Mouse (Mus musculus) midbrain, embryonic 14.5 days (tissue): Measurements from ENCODE around the gene Asb10. TPM values are rescaled to one million over a fixed set of nuclear protein-coding genes. Genes with fewer than 3 reads are reported as not detected.

ENCODE experiments used
- ATAC-seq: fragments of 200-750 bp; cut with Nextera tagmentation; 2 replicates; pipeline ENCODE4 v1.8.0; 2017; ENCODE audit warnings: moderate number of reproducible peaks, moderate library complexity; ENCODE audit not compliant: low FRiP score, low TSS enrichment
- DNase-seq: peaks from one replicate; pipeline ENCODE4 v3.0.0-alpha.2; 2015
- H3K27ac ChIP-seq: fragments of 300-500 bp; sonication (generic); replicated peaks from 2 replicates; pipeline ENCODE4 v1.5.1; 2014; ENCODE audit warnings: mild to moderate bottlenecking, low read depth, low read length, moderate library complexity
- H3K27me3 ChIP-seq: fragments of 300-500 bp; sonication (generic); 2 replicates; pipeline ENCODE4 v1.6.1; 2014; ENCODE audit warnings: low read length, control low read depth, mixed read lengths; ENCODE audit not compliant: control insufficient read depth, insufficient read depth
- H3K36me3 ChIP-seq: fragments of 300-500 bp; sonication (generic); 2 replicates; pipeline ENCODE4 v1.6.1; 2014; ENCODE audit warnings: low read length, control low read depth; ENCODE audit not compliant: control insufficient read depth, insufficient read depth
- H3K4me1 ChIP-seq: fragments of 300-500 bp; sonication (generic); 2 replicates; pipeline ENCODE4 v1.6.1; 2014; ENCODE audit warnings: mild to moderate bottlenecking, antibody characterized with exemption, low read length, control low read depth; ENCODE audit not compliant: control insufficient read depth, insufficient read depth
- H3K4me2 ChIP-seq: fragments of 300-500 bp; sonication (generic); 2 replicates; pipeline ENCODE4 v1.6.1; 2014; ENCODE audit warnings: mild to moderate bottlenecking, low read length, moderate library complexity
- H3K4me3 ChIP-seq: fragments of 300-500 bp; sonication (generic); replicated peaks from 2 replicates; pipeline ENCODE4 v1.5.1; 2014; ENCODE audit warnings: low read depth, low read length
- H3K9ac ChIP-seq: fragments of 300-500 bp; sonication (generic); replicated peaks from 2 replicates; pipeline ENCODE4 v1.6.1; 2014; ENCODE audit warnings: mild to moderate bottlenecking, low read length, moderate library complexity
- H3K9me3 ChIP-seq: fragments of 300-500 bp; sonication (generic); 2 replicates; pipeline ENCODE4 v1.6.1; 2016; ENCODE audit warnings: low read length, control low read depth, mixed read lengths; ENCODE audit not compliant: control insufficient read depth
- WGBS: fragments of 180-500 bp; shearing (Covaris S2); extraction: QIAGEN DNeasy Blood & Tissue Kit; methylation state at CpG from one replicate; pipeline ENCODE4 v1.1.7; 2014; 5-methylcytosine and 5-hydroxymethylcytosine counted together
- polyA plus RNA-seq: library from polyadenylated mRNA; unstranded; fragments of >200 nt; fragmentation: Nextera tagmentation; extraction: Ambion mirVana; gene quantifications from 2 replicates; pipeline ENCODE4 v1.2.1, GENCODE M21; 2014

Asb10 gene
- polyA plus RNA-seq, 1 experiment from 2014 or later: 0.12 TPM

GRCm38 (mm10) chr5:24508406-24508805 is 32.4 kb downstream of the Asb10 start:
- 92% methylated on average over 7 of the region's 7 CpGs for WGBS
- DNase-seq: no peak

GRCm38 (mm10) chr5:24505513-24505912 is 35.3 kb downstream of the Asb10 start:
- H3K9ac ChIP-seq: no peak overlapping the region
- no peak for DNase-seq
- H3K4me1 ChIP-seq: no peaks in the 10 kb centered on the region
- peaks cover 14% of the 10 kb centered on the region; the same call in 1 of the 2 replicates for H3K27me3 ChIP-seq
- H3K27ac ChIP-seq: no peak overlapping the region
- H3K36me3 ChIP-seq: peaks cover 26% of the 10 kb centered on the region
- ATAC-seq: no peak
- no peaks in the 10 kb centered on the region for H3K9me3 ChIP-seq
- WGBS: 45% methylated on average over 2 of the region's 2 CpGs
- no peak overlapping the region for H3K4me3 ChIP-seq
- no peak overlapping the region for H3K4me2 ChIP-seq

More at GRCm38 (mm10) chr5:24508406-24508805, 32.4 kb downstream of the Asb10 start:
- H3K4me1 ChIP-seq: no peaks in the 10 kb centered on the region
- no peak overlapping the region for H3K4me2 ChIP-seq
- 0 out of 2 replicates have a peak, but pooled peaks cover 13% of the 10 kb centered on the region for H3K27me3 ChIP-seq
- H3K4me3 ChIP-seq: no peak overlapping the region
- no peak overlapping the region for H3K27ac ChIP-seq
- H3K9me3 ChIP-seq: no peaks in the 10 kb centered on the region
- ATAC-seq: no peak
- no peaks in the 10 kb centered on the region for H3K36me3 ChIP-seq
- H3K9ac ChIP-seq: no peak overlapping the region

DNA sequence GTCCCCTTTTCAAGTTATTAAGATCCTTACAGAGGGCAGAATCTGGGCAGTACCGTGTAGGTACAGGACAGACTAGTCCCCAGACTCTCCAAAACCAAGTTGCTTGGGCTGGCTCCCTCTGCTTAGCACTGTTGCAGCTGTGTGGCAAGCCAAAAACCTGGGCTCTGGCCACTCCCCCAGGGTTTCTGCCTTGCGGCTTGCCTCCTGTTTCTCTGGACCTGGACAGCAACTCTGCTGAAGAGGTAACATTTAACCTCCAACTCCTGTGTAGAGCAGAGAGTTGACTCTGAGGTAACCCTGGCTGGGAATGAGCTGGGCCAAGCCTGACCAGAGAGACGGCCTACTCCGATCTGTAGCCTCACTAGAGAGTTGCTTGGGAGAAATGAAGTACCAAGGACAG is 38.0 kb downstream of the Asb10 start:
- no peaks in the 10 kb centered on the region for H3K4me1 ChIP-seq
- H3K27ac ChIP-seq: no peak overlapping the region
- ATAC-seq: no peak
- WGBS: 84% methylated on average over 4 of the region's 4 CpGs
- H3K9me3 ChIP-seq: no peaks in the 10 kb centered on the region
- H3K4me3 ChIP-seq: no peak overlapping the region
- H3K36me3 ChIP-seq: peaks cover 53% of the 10 kb centered on the region
- peaks cover 14% of the 10 kb centered on the region; the same call in 1 of the 2 replicates for H3K27me3 ChIP-seq
- H3K9ac ChIP-seq: no peak overlapping the region
- DNase-seq: no peak
- H3K4me2 ChIP-seq: no peak overlapping the region

DNA sequence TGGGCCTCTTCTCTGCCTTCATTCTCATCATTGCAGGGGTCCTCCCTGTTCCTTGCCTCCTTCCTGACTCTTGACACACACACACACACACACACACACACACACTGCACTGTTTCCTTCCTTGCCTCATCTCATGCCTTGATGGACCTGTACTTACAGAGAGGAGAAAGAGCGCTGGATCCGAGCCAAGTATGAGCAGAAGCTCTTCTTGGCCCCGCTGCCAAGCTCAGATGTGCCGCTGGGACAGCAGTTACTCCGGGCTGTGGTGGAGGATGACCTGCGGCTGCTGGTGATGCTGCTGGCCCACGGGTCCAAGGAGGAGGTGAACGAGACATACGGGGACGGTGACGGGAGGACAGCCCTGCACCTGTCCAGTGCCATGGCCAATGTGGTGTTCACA is 39.9 kb downstream of the Asb10 start:
- 83% methylated on average over 11 of the region's 11 CpGs for WGBS
- Histone ChIP-seq H3K27ac (no peak overlapping the region), H3K4me3 (no peak overlapping the region), H3K27me3 (peaks cover 14% of the 10 kb centered on the region; the same call in 1 of the 2 replicates), H3K4me2 (no peak overlapping the region), H3K9ac (no peak overlapping the region), H3K4me1 (no peaks in the 10 kb centered on the region; the same call in 1 of the 2 replicates), H3K9me3 (no peaks in the 10 kb centered on the region), H3K36me3 (peaks cover 71% of the 10 kb centered on the region)
- DNase-seq (peak; percentile 56), ATAC-seq (no peak)

DNA sequence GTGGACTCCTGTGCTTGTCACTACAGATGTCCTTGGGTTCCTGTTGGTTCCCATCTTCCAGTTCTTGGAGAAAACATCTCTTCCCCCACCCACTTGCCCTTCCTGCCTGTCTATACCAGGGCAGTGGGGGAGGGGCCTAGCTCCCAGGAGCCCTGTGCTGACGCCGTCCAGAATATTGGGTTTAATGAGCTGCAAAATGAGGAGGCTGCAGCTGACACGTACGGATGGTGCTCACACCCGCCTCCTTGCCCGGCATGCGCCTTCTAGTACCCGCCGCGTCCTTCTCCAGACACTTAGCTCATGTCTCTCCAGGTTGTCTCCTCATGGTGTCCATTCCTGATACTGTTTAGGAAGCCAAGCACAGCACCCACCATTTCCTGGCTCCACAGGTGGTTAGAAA is 41.7 kb downstream of the Asb10 start:
- H3K27me3 ChIP-seq: peaks cover 7% of the 10 kb centered on the region; the same call in 1 of the 2 replicates
- WGBS: 75% methylated on average over 10 of the region's 10 CpGs
- H3K36me3 ChIP-seq: peaks cover 79% of the 10 kb centered on the region
- H3K4me3 ChIP-seq: no peak overlapping the region
- H3K9ac ChIP-seq: no peak overlapping the region
- ATAC-seq: no peak
- H3K9me3 ChIP-seq: no peaks in the 10 kb centered on the region
- no peak overlapping the region for H3K4me2 ChIP-seq
- H3K27ac ChIP-seq: no peak overlapping the region
- no peak for DNase-seq
- H3K4me1 ChIP-seq: peaks cover 6% of the 10 kb centered on the region; the same call in 1 of the 2 replicates

DNA sequence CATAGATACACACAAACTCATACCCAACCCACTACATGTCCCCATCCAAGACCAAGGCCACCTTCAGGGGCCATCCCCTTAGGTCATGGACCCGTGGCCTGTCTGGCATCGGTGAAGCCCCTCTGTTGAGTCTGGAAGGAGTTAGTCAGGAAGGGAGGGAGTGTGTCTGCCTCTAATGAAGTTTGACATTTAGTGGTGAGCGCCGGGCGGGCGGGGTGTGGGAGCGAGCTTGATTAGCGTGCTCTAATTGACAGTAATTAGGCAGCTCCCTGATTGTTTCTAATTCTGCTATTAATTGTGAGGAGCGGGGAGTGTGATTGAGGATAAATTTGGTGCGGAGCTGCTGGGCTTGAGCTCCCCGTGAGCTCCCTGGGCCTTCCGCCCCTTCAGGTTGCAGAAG is 43.3 kb downstream of the Asb10 start:
- ATAC-seq: no peak
- Histone ChIP-seq H3K4me3 (no peak overlapping the region), H3K9me3 (no peaks in the 10 kb centered on the region), H3K27me3 (no peaks in the 10 kb centered on the region; the same call in 1 of the 2 replicates), H3K27ac (no peak overlapping the region), H3K4me2 (no peak overlapping the region), H3K9ac (no peak overlapping the region), H3K4me1 (peaks cover 6% of the 10 kb centered on the region; the same call in 1 of the 2 replicates), H3K36me3 (peaks cover 89% of the 10 kb centered on the region)
- WGBS: 72% methylated on average over 12 of the region's 12 CpGs
- DNase-seq: no peak

GRCm38 (mm10) chr5:24496756-24497155 is 44.0 kb downstream of the Asb10 start:
- 58% methylated on average over 6 of the region's 6 CpGs for WGBS
- no peaks in the 10 kb centered on the region for H3K27me3 ChIP-seq
- ATAC-seq: no peak
- H3K4me3 ChIP-seq: no peak overlapping the region
- H3K4me2 ChIP-seq: no peak overlapping the region
- no peak for DNase-seq
- H3K4me1 ChIP-seq: peaks cover 6% of the 10 kb centered on the region; the same call in 1 of the 2 replicates
- H3K36me3 ChIP-seq: peaks cover 89% of the 10 kb centered on the region
- H3K9ac ChIP-seq: no peak overlapping the region
- H3K27ac ChIP-seq: 0 out of 2 replicates have a peak overlapping the region, but pooled peaks have one; percentile 37
- no peaks in the 10 kb centered on the region for H3K9me3 ChIP-seq

- WGBS: 59% methylated on average over 15 of the region's 15 CpGs
- H3K4me1 ChIP-seq: peaks cover 6% of the 10 kb centered on the region; the same call in 1 of the 2 replicates
- no peaks in the 10 kb centered on the region for H3K9me3 ChIP-seq
- DNase-seq (peak; percentile 66), ATAC-seq (peak; percentile 36; the same call in 1 of the 2 replicates)
- H3K36me3 ChIP-seq: peaks cover 88% of the 10 kb centered on the region
- H3K9ac ChIP-seq: no peak overlapping the region
- no peak overlapping the region for H3K4me2 ChIP-seq
- H3K4me3 ChIP-seq: no peak overlapping the region
- peak overlapping the region; percentile 38; the same call in 1 of the 2 replicates for H3K27ac ChIP-seq
- H3K27me3 ChIP-seq: no peaks in the 10 kb centered on the region
Observed at GRCm38 (mm10) chr5:24495019-24495418, 45.8 kb downstream of the Asb10 start.

GRCm38 (mm10) chr5:24492546-24493285 is 48.1 kb downstream of the Asb10 start:
- 91% methylated on average over 16 of the region's 16 CpGs for WGBS

More at GRCm38 (mm10) chr5:24492546-24493285, 48.1 kb downstream of the Asb10 start:
- no peak for DNase-seq
- no peak overlapping the region for H3K4me3 ChIP-seq
- peaks cover 6% of the 10 kb centered on the region; the same call in 1 of the 2 replicates for H3K4me1 ChIP-seq
- no peak overlapping the region for H3K9ac ChIP-seq
- H3K36me3 ChIP-seq: peaks cover 88% of the 10 kb centered on the region
- no peaks in the 10 kb centered on the region for H3K9me3 ChIP-seq
- ATAC-seq: no peak
- H3K4me2 ChIP-seq: no peak overlapping the region
- H3K27ac ChIP-seq: no peak overlapping the region
- no peaks in the 10 kb centered on the region for H3K27me3 ChIP-seq
